Mouse (Mus musculus): ENCODE measurements at regions not wholly inside any gene's neighbourhood (a gene's known extent, or its start where the extent isn't known, plus 50 kb on each side); places are given as distances from the start of the nearest gene placed in this dataset.

- TF ChIP-seq HCFC1 (IDR thresholded peaks at IDR 0.05; ENCODE audit: borderline replicate concordance, insufficient read depth, low read length) (no peak), ZNF384 (IDR thresholded peaks at IDR 0.05; ENCODE audit: low read depth, low read length) (no peak)
Observed at GRCm38 (mm10) chr14:45827096-45827495, 169.2 kb upstream of the Ddhd1 start.

All from ES-E14 (cell line).